Mouse (Mus musculus) right cerebral cortex, postnatal 36 days (tissue): ENCODE measurements around the gene Hivep3.

Experiments
- DNase-seq, 2 experiments: peaks; one replicate each; pipeline ENCODE4 v3.0.0; 2022; ENCODE audit warnings: low spot score in 2 of 2, mixed read lengths in 1 of 2

Gene Hivep3

GRCm38 (mm10) chr4:119907106-119907505 lies 173.5 kb downstream of the Hivep3 start:
- no peak for DNase-seq

- DNase-seq = no peak
Observed at GRCm38 (mm10) chr4:119911071-119911904, 177.7 kb downstream of the Hivep3 start.

- no peak for DNase-seq
Observed at GRCm38 (mm10) chr4:119912216-119912615, 178.6 kb downstream of the Hivep3 start.

- DNase-seq = no peak
Observed at GRCm38 (mm10) chr4:119914194-119914593, 180.6 kb downstream of the Hivep3 start.

- no peak for DNase-seq
Observed at GRCm38 (mm10) chr4:119915069-119915468, 181.5 kb downstream of the Hivep3 start.

- DNase-seq = no peak
Observed at GRCm38 (mm10) chr4:119917502-119917901, 183.9 kb downstream of the Hivep3 start.

- DNase-seq = no peak
Observed at GRCm38 (mm10) chr4:119919349-119919748, 185.8 kb downstream of the Hivep3 start.

GRCm38 (mm10) chr4:119921022-119921717 lies 187.6 kb downstream of the Hivep3 start:
- no peak for DNase-seq

- no peak for DNase-seq
Observed at GRCm38 (mm10) chr4:119921723-119922266, 188.2 kb downstream of the Hivep3 start.

GRCm38 (mm10) chr4:119922945-119923344 lies 189.4 kb downstream of the Hivep3 start:
- DNase-seq = no peak

- no peak for DNase-seq
Observed at GRCm38 (mm10) chr4:119923410-119923809, 189.8 kb downstream of the Hivep3 start.

GRCm38 (mm10) chr4:119925052-119925451 lies 191.5 kb downstream of the Hivep3 start:
- DNase-seq = no peak

GRCm38 (mm10) chr4:119931923-119932322 lies 198.3 kb downstream of the Hivep3 start:
- DNase-seq = no peak

- DNase-seq = peak; percentile 75 to 78
Observed at GRCm38 (mm10) chr4:119932549-119933257, 199.1 kb downstream of the Hivep3 start.

GRCm38 (mm10) chr4:119934901-119935300 lies 201.3 kb downstream of the Hivep3 start:
- no peak for DNase-seq

GRCm38 (mm10) chr4:119937876-119938275 lies 204.3 kb downstream of the Hivep3 start:
- DNase-seq = peak; percentile 65 to 66

GRCm38 (mm10) chr4:119938518-119938917 lies 204.9 kb downstream of the Hivep3 start:
- DNase-seq = no peak

- no peak for DNase-seq
Observed at GRCm38 (mm10) chr4:119939786-119940185, 206.2 kb downstream of the Hivep3 start.

- no peak for DNase-seq
Observed at GRCm38 (mm10) chr4:119946224-119946887, 212.8 kb downstream of the Hivep3 start.

- DNase-seq = no peak
Observed at GRCm38 (mm10) chr4:119947232-119948162, 213.9 kb downstream of the Hivep3 start.
